Mouse (Mus musculus): ENCODE data around the gene Timm8b. TPM values are rescaled to one million over a fixed set of nuclear protein-coding genes. Genes with fewer than 3 reads are reported as not detected.
"Not testable (repeated sequence)": the region's sequence is repeated elsewhere in the genome, so short reads cannot be mapped to it uniquely, and the experiment has no call there.

Timm8b gene
- polyA plus RNA-seq, 1 experiment: 98.1 TPM

DNA sequence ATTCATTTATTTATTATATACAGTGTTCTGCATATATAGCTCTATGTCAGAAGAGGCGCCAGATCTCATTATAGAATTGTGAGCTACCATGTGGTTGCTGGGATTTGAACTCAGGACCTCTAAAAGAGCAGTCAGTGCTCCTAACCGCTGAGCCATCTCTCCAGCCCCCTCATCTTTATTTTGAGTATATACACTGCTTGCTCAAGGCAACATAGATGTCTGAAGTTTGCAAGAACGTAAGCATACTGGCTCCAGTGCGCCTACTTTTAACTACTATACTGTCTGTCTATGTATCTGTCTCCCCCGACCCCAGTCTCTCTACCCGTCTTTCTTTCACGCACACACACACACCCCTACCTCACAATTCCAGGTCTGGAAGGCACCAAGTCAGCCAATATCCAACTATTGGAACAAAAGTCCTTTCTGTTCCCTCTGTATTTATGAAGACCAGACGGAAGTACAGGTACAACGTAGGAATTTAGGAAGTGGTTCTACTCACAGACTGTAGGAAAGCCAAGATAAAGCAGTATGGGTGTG lies 14.2 kb downstream of the Timm8b start:
- no peak overlapping the region for H3K4me3 ChIP-seq (ENCODE audit: low read depth, low read length)
- 54% methylated on average over 9 of the region's 9 CpGs for WGBS
- TF ChIP-seq CTCF (IDR thresholded peaks at IDR 0.05; ENCODE audit: extremely low read depth, insufficient read length, insufficient replicate concordance, low read depth, low read length): no peak
- TF ChIP-seq POLR2A (IDR thresholded peaks at IDR 0.05; ENCODE audit: low read depth, low read length): no peak

DNA sequence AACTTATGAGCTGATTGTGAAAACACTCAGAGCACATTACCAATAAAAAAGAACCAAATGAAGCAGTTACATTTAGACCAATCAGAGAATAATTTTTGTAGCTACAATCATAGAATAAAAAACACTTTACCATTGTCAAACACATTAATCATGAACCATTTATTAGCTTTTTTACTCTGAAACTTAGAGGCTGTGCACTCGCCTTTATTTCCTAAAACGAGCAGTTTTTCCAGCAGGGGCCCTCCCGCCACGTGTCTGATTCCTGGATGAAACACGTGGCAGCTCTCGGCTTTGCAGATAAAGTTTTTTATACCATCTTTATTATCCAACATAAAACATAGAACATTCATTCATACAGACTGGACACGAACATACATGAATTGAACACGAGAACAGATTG lies 27.2 kb downstream of the Timm8b start:
- H3K27ac ChIP-seq (ENCODE audit: insufficient read depth, low read depth, low read length); H3K4me1 ChIP-seq (ENCODE audit: control insufficient read depth, insufficient read depth, insufficient read length, low read length): not testable (repeated sequence)
- 93% methylated on average over 6 of the region's 8 CpGs for WGBS

More for the DNA sequence above, 14.2 kb downstream of the Timm8b start:
- no peaks in the 10 kb centered on the region for H3K27me3 ChIP-seq (ENCODE audit: control insufficient read depth, insufficient read depth, low read length)
- H3K4me1 ChIP-seq (ENCODE audit: control insufficient read depth, insufficient read depth, insufficient read length, low read length): no peaks in the 10 kb centered on the region
- H3K27ac ChIP-seq (ENCODE audit: insufficient read depth, low read depth, low read length): no peak overlapping the region
- H3K36me3 ChIP-seq (ENCODE audit: control insufficient read depth, insufficient read depth, low read length): peaks cover 15% of the 10 kb centered on the region

DNA sequence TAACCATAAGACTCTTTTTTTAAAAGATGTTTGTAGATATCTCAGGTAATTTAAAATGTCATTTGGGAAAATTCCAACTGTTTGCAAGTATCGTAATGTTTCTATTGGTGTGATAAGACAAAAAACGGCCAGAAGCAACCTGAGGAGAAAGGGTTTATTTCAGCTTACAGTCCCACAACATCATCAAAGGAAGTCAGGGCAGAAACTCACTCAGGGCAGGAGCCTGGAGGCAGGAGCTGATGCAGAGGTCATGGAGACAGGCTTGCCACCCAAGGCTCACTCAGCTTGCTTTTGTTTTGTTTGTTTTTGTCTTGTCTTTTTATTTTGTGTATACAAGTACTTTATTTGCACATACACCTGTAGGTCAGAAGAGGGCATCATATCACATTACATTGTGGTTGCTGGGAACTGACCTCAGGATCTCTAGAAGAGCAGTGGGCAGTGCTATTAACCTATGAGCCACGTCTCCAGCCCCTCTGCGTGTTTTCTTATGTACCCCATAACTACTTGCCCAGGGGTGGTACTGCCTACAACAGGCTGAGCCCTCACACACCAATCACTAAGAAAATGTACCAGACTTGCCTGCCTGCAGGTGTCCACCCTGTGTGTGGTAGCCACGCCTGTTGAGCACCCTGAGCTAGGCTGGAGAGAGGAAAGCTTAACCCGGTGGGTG lies 28.4 kb downstream of the Timm8b start:
- 44% methylated on average over 6 of the region's 6 CpGs for WGBS
- Histone ChIP-seq H3K4me3 (ENCODE audit: low read depth, low read length) (no peak overlapping the region), H3K36me3 (ENCODE audit: control insufficient read depth, insufficient read depth, low read length) (peaks cover 10% of the 10 kb centered on the region), H3K27ac (ENCODE audit: insufficient read depth, low read depth, low read length) (no peak overlapping the region), H3K4me1 (ENCODE audit: control insufficient read depth, insufficient read depth, insufficient read length, low read length) (0 out of 2 replicates have a peak, but pooled peaks cover 2% of the 10 kb centered on the region), H3K27me3 (ENCODE audit: control insufficient read depth, insufficient read depth, low read length) (no peaks in the 10 kb centered on the region)
- no peak for TF ChIP-seq CTCF (IDR thresholded peaks at IDR 0.05; ENCODE audit: extremely low read depth, insufficient read length, insufficient replicate concordance, low read depth, low read length)
- no peak for TF ChIP-seq POLR2A (IDR thresholded peaks at IDR 0.05; ENCODE audit: low read depth, low read length)

More for the DNA sequence above, 27.2 kb downstream of the Timm8b start:
- not testable (repeated sequence) for H3K4me3 ChIP-seq (ENCODE audit: low read depth, low read length); H3K27me3 ChIP-seq (ENCODE audit: control insufficient read depth, insufficient read depth, low read length); H3K36me3 ChIP-seq (ENCODE audit: control insufficient read depth, insufficient read depth, low read length)

DNA sequence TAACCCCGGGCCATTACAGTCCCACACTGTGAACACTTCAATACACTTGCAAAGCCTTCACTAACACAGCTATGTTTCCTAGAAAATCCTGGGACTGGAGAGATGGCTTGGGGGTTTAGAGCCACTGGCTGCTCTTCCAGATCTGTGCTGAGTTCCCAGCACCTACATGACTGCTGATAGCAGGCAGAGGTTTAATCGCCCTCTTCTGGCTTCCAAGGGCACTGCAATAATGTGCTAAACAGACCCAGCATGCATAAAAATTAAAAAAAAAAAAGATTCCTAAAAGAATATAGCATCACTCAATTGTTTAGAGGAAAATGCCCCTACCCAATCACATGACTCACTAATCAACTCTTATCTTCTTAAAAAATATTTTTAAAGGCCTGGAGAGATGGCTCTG lies 29.3 kb downstream of the Timm8b start:
- H3K4me1 ChIP-seq (ENCODE audit: control insufficient read depth, insufficient read depth, insufficient read length, low read length): 0 out of 2 replicates have a peak, but pooled peaks cover 2% of the 10 kb centered on the region
- TF ChIP-seq POLR2A (IDR thresholded peaks at IDR 0.05; ENCODE audit: low read depth, low read length) (no peak), CTCF (IDR thresholded peaks at IDR 0.05; ENCODE audit: extremely low read depth, insufficient read length, insufficient replicate concordance, low read depth, low read length) (peak; percentile 37; the same call in 1 of the 2 replicates)
- no peak overlapping the region for H3K27ac ChIP-seq (ENCODE audit: insufficient read depth, low read depth, low read length)
- WGBS: 71% methylated on average over 2 of the region's 2 CpGs
- H3K27me3 ChIP-seq (ENCODE audit: control insufficient read depth, insufficient read depth, low read length): no peaks in the 10 kb centered on the region
- no peak overlapping the region for H3K4me3 ChIP-seq (ENCODE audit: low read depth, low read length)
- peaks cover 16% of the 10 kb centered on the region for H3K36me3 ChIP-seq (ENCODE audit: control insufficient read depth, insufficient read depth, low read length)

DNA sequence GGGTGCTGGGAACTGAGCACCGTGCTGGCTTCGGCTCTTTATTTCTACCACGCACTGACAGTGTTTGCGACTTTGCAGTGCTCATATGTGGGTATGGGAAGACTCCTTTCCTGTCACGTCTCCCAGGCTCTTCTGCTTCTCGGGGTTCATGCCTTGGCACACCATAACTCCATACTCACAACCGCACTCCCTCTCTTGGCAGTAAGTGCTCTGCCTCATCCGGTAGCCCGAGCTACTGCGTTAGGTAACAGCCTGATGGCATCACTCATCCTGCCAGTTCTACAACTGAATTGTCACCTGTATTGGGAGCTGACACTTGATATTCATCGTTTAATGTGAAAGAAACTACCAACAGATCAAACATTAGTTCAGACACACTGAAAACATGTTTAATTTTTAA lies 30.6 kb downstream of the Timm8b start:
- Histone ChIP-seq H3K27ac (ENCODE audit: insufficient read depth, low read depth, low read length) (no peak overlapping the region), H3K4me1 (ENCODE audit: control insufficient read depth, insufficient read depth, insufficient read length, low read length) (0 out of 2 replicates have a peak, but pooled peaks cover 2% of the 10 kb centered on the region), H3K27me3 (ENCODE audit: control insufficient read depth, insufficient read depth, low read length) (no peaks in the 10 kb centered on the region), H3K4me3 (ENCODE audit: low read depth, low read length) (no peak overlapping the region), H3K36me3 (ENCODE audit: control insufficient read depth, insufficient read depth, low read length) (peaks cover 20% of the 10 kb centered on the region)
- TF ChIP-seq POLR2A (IDR thresholded peaks at IDR 0.05; ENCODE audit: low read depth, low read length) (no peak), CTCF (IDR thresholded peaks at IDR 0.05; ENCODE audit: extremely low read depth, insufficient read length, insufficient replicate concordance, low read depth, low read length) (no peak)
- 96% methylated on average over 11 of the region's 11 CpGs for WGBS

DNA sequence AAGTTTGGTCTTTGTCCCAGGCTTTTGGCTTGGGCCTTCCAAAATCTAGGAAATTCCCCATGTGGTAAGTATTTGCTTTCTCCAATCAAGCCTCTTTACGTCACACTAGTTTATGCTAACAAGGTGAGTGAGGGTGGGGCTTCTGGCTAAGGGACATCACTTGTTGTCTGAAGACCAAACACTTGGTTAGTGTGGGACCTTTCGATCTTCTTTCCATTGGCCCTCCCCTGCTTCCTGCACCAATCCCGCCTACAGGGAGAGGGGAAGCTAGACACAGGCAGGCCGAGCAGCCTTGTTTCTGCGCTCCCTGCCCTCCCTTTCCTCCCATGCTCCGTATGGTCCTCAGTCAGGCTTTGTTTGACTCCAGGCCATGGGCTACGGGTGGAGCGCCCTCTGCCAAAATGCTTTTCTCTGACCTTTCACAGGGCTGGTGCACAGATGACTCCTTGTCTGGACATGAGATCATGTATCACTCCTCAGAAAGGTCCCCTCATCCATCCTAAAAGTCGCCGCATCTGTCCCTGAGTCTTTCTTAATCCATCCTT lies 43.2 kb downstream of the Timm8b start:
- Histone ChIP-seq H3K4me1 (ENCODE audit: control insufficient read depth, insufficient read depth, insufficient read length, low read length) (no peaks in the 10 kb centered on the region), H3K36me3 (ENCODE audit: control insufficient read depth, insufficient read depth, low read length) (peaks cover 59% of the 10 kb centered on the region), H3K27ac (ENCODE audit: insufficient read depth, low read depth, low read length) (no peak overlapping the region), H3K27me3 (ENCODE audit: control insufficient read depth, insufficient read depth, low read length) (no peaks in the 10 kb centered on the region), H3K4me3 (ENCODE audit: low read depth, low read length) (no peak overlapping the region)
- WGBS: 90% methylated on average over 10 of the region's 10 CpGs
- TF ChIP-seq CTCF (IDR thresholded peaks at IDR 0.05; ENCODE audit: extremely low read depth, insufficient read length, insufficient replicate concordance, low read depth, low read length): no peak
- no peak for TF ChIP-seq POLR2A (IDR thresholded peaks at IDR 0.05; ENCODE audit: low read depth, low read length)

DNA sequence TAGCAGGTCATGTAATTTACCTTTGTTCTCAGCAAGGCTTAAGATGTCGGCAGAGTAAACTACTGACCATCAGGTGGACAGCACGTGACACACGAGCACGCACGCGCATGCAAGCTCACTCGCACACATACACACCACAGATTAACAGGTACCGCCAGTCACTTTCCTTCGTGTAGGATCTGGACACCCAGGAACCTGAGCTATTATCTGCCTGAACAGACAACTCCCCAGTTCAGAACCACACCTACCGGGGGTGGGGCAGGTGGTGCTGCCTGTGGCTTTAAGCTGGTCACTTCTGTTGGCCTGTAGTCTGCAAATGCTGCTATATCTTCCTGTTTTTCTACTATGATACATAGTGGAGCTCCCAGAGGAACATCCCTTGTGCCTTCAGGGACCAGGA lies 46.8 kb downstream of the Timm8b start:
- TF ChIP-seq POLR2A (IDR thresholded peaks at IDR 0.05; ENCODE audit: low read depth, low read length) (no peak), CTCF (IDR thresholded peaks at IDR 0.05; ENCODE audit: extremely low read depth, insufficient read length, insufficient replicate concordance, low read depth, low read length) (no peak)
- WGBS: 89% methylated on average over 10 of the region's 10 CpGs
- no peaks in the 10 kb centered on the region for H3K27me3 ChIP-seq (ENCODE audit: control insufficient read depth, insufficient read depth, low read length)
- H3K27ac ChIP-seq (ENCODE audit: insufficient read depth, low read depth, low read length): no peak overlapping the region
- peaks cover 47% of the 10 kb centered on the region for H3K36me3 ChIP-seq (ENCODE audit: control insufficient read depth, insufficient read depth, low read length)
- H3K4me3 ChIP-seq (ENCODE audit: low read depth, low read length): no peak overlapping the region
- no peaks in the 10 kb centered on the region for H3K4me1 ChIP-seq (ENCODE audit: control insufficient read depth, insufficient read depth, insufficient read length, low read length)

Other genes starting within 250 kb of the Timm8b start
- 2.5 and 23.9 TPM in 2 replicates for gene Plet1, start 109.4 kb upstream of the Timm8b start, polyA plus RNA-seq (2012; rRNA removed)
- 10.4 and 14.9 TPM in 2 replicates for gene Pts, start 75.2 kb upstream of the Timm8b start, polyA plus RNA-seq (2012; rRNA removed)
- gene Il18, start 49.1 kb upstream of the Timm8b start, polyA plus RNA-seq (2012; rRNA removed): 5.7 and 11.2 TPM in 2 replicates
- 5.5 and 8.5 TPM in 2 replicates for gene Bco2, start 48.7 kb upstream of the Timm8b start, polyA plus RNA-seq (2012; rRNA removed)
- gene Tex12, start 42.6 kb upstream of the Timm8b start, polyA plus RNA-seq (2012; rRNA removed): 0.10 TPM in 1 of 2 replicates, not detected in the other
- gene Sdhd, start 98 bp upstream of the Timm8b start, polyA plus RNA-seq (2012; rRNA removed): 307 and 325 TPM in 2 replicates
- gene Pih1d2, start 13.4 kb downstream of the Timm8b start, polyA plus RNA-seq (2012; rRNA removed): 0.28 TPM in 2 replicates
- gene Nkapd1, start 13.6 kb downstream of the Timm8b start, polyA plus RNA-seq (2012; rRNA removed): 1.2 and 1.6 TPM in 2 replicates
- gene Dlat, start 55.9 kb downstream of the Timm8b start, polyA plus RNA-seq (2012; rRNA removed): 5.3 and 10.2 TPM in 2 replicates
- 0.57 and 0.75 TPM in 2 replicates for gene Dixdc1, start 135.6 kb downstream of the Timm8b start, polyA plus RNA-seq (2012; rRNA removed)
- 7.6 and 15.0 TPM in 2 replicates for gene 2310030G06Rik, start 142.6 kb downstream of the Timm8b start, polyA plus RNA-seq (2012; rRNA removed)
- 16.7 and 23.1 TPM in 2 replicates for gene Cryab, start 147.4 kb downstream of the Timm8b start, polyA plus RNA-seq (2012; rRNA removed)
- gene Hspb2, start 148.4 kb downstream of the Timm8b start, polyA plus RNA-seq (2012; rRNA removed): 3.5 and 7.6 TPM in 2 replicates
- 2.4 and 2.6 TPM in 2 replicates for gene Fdxacb1, start 164.3 kb downstream of the Timm8b start, polyA plus RNA-seq (2012; rRNA removed)
- 13.2 and 17.6 TPM in 2 replicates for gene Alg9, start 171.1 kb downstream of the Timm8b start, polyA plus RNA-seq (2012; rRNA removed)
- 12.6 and 20.7 TPM in 2 replicates for gene 1110032A03Rik, start 171.6 kb downstream of the Timm8b start, polyA plus RNA-seq (2012; rRNA removed)
- 1.6 and 1.9 TPM in 2 replicates for gene Ppp2r1b, start 241.4 kb downstream of the Timm8b start, polyA plus RNA-seq (2012; rRNA removed)

Data from small intestine, adult 2 months (tissue).